Mouse (Mus musculus): ENCODE results near the gene Ergic1. TPM values are rescaled to one million over a fixed set of nuclear protein-coding genes. Genes with fewer than 3 reads are reported as not detected.

Ergic1 gene
- polyA plus RNA-seq, 1 experiment from 2014 or later = 118 TPM

DNA sequence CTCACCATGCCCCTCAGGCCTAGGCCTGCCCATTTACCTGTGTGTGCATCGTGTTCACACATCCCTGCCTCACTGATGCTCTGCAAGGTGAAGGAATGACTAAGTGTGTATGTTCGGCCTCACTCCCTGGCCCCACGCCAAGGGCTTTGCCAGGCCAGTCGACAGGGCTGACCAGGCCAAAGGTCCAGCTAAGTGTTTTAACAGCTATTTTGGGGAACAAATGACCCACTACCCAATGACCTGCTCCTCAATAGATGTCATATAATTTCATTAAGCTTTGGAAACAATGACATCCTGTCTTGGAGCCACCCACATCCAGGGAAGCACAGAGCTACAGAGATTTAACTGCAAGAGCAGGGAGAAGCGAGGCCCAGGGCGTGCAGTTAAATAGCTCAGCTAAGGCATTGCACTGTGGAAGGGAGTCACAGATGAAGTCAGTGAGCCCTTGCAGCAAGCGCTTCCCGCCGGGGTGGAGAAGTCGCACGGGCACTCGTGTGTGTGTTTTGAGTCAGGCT is 41.1 kb downstream of the Ergic1 start:
- WGBS = 48% methylated on average over 12 of the region's 12 CpGs
- peak overlapping the region; percentile 71 for H3K27ac ChIP-seq (replicated peaks)
- ATAC-seq (ENCODE audit: insufficient number of reproducible peaks, low FRiP score, low TSS enrichment, low read depth) = no peak
- H3K4me1 ChIP-seq = peaks cover 35% of the 10 kb centered on the region
- H3K36me3 ChIP-seq = no peaks in the 10 kb centered on the region; the same call in 1 of the 2 replicates
- no peak overlapping the region for H3K4me3 ChIP-seq (replicated peaks)
- H3K9me3 ChIP-seq (replicated peaks) = no peaks in the 10 kb centered on the region
- no peak overlapping the region for H3K9ac ChIP-seq
- no peaks in the 10 kb centered on the region for H3K27me3 ChIP-seq
- H3K4me2 ChIP-seq (replicated peaks) = no peak overlapping the region

DNA sequence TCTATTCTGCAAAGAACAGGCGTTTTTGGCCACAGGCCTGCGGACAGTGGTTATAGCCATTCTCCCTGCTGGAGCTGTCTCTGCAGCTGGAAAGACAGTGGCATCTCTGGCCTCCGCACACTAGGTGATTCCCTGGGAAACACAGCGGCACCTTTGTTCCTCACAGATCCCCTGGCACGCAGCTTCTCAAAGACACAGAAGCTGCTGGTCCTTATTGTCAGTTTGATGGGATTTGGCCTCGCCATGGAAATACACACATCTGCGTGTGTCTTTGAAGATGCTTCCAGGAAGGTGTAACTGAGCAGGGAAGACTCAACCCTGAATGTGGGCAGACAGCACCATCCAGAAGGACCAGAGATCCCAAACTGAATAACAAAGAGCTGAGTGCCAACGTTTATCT is 42.0 kb downstream of the Ergic1 start:
- Histone ChIP-seq H3K4me3 (replicated peaks) (no peak overlapping the region), H3K4me1 (peaks cover 35% of the 10 kb centered on the region), H3K27ac (replicated peaks) (peak overlapping the region; percentile 71), H3K9me3 (replicated peaks) (no peaks in the 10 kb centered on the region), H3K27me3 (no peaks in the 10 kb centered on the region), H3K4me2 (replicated peaks) (no peak overlapping the region), H3K9ac (no peak overlapping the region), H3K36me3 (no peaks in the 10 kb centered on the region; the same call in 1 of the 2 replicates)
- WGBS = 88% methylated on average over 8 of the region's 8 CpGs
- ATAC-seq (ENCODE audit: insufficient number of reproducible peaks, low FRiP score, low TSS enrichment, low read depth) = no peak

DNA sequence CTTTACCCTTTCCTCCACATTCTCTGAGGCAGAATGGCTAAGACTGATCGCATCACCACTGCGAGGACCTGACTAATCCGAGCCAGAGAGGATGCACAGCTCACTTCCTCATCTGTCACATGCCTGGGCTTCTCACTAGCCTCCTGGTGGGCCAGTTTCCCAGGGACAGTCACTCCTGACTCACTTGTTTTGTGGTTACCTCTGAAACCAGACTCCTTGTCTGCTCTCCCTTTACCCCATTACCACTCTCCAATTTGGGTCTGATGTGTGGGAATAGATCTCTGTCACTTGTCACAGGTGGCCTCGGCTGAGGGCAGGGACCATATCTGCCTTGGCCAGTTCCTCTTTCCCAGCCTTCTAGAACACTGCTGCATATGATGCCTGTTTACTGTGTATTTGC is 44.3 kb downstream of the Ergic1 start:
- 76% methylated on average over 4 of the region's 4 CpGs for WGBS
- no peaks in the 10 kb centered on the region for H3K27me3 ChIP-seq
- H3K36me3 ChIP-seq = peaks cover 10% of the 10 kb centered on the region; the same call in 1 of the 2 replicates
- no peak overlapping the region for H3K9ac ChIP-seq
- no peak for ATAC-seq (ENCODE audit: insufficient number of reproducible peaks, low FRiP score, low TSS enrichment, low read depth)
- H3K9me3 ChIP-seq (replicated peaks) = no peaks in the 10 kb centered on the region
- peaks cover 28% of the 10 kb centered on the region for H3K4me1 ChIP-seq
- no peak overlapping the region for H3K4me2 ChIP-seq (replicated peaks)
- no peak overlapping the region for H3K27ac ChIP-seq (replicated peaks)
- no peak overlapping the region for H3K4me3 ChIP-seq (replicated peaks)

DNA sequence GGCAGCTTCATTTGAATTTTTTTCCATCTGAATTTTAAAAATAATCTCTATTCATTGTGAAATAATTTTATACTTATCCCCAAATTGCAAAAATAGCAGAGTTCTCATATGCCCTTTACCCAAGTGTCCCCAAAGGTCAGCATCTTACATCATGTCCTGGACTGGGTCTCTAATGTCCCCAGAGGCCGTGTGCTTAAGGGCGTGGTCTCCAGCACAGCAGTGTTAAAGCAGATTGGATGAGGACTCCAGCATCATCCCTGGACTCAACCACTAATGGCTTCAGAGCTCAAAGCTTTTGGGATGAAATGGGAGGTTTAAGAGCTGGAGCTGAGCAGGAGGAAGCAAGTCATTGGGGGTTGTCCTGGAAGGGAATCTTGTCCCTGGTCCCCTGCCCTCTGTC is 45.2 kb downstream of the Ergic1 start:
- Histone ChIP-seq H3K4me3 (replicated peaks) (no peak overlapping the region), H3K4me1 (peaks cover 30% of the 10 kb centered on the region), H3K36me3 (peaks cover 12% of the 10 kb centered on the region; the same call in 1 of the 2 replicates), H3K9me3 (replicated peaks) (no peaks in the 10 kb centered on the region), H3K4me2 (replicated peaks) (no peak overlapping the region), H3K27me3 (no peaks in the 10 kb centered on the region), H3K9ac (no peak overlapping the region), H3K27ac (replicated peaks) (no peak overlapping the region)
- 83% methylated on average over 2 of the region's 2 CpGs for WGBS
- no peak for ATAC-seq (ENCODE audit: insufficient number of reproducible peaks, low FRiP score, low TSS enrichment, low read depth)

DNA sequence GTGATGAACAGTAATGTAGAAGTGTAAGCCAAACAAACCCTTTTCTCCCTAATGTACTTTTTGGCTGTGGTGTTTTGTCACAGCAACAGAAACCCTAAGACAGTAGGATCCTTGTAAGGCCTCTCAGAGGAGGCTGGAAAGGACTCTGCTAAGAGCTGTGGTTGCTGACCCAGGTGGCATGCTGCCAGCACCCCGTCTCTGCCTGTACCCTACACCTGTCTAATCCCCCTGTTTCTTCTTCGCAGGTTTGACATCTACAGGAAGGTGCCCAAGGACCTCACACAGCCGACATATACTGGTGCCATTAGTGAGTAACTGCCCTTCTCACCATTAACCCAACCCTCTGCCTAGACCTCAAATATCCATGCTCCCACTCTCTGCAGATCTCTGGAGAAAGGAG is 47.1 kb downstream of the Ergic1 start:
- H3K4me2 ChIP-seq (replicated peaks) = no peak overlapping the region
- H3K4me3 ChIP-seq (replicated peaks) = no peak overlapping the region
- H3K27ac ChIP-seq (replicated peaks) = no peak overlapping the region
- 74% methylated on average over 3 of the region's 3 CpGs for WGBS
- no peaks in the 10 kb centered on the region for H3K27me3 ChIP-seq
- peaks cover 20% of the 10 kb centered on the region for H3K4me1 ChIP-seq
- ATAC-seq (ENCODE audit: insufficient number of reproducible peaks, low FRiP score, low TSS enrichment, low read depth) = no peak
- no peaks in the 10 kb centered on the region for H3K9me3 ChIP-seq (replicated peaks)
- no peak overlapping the region for H3K9ac ChIP-seq
- peaks cover 12% of the 10 kb centered on the region; the same call in 1 of the 2 replicates for H3K36me3 ChIP-seq

DNA sequence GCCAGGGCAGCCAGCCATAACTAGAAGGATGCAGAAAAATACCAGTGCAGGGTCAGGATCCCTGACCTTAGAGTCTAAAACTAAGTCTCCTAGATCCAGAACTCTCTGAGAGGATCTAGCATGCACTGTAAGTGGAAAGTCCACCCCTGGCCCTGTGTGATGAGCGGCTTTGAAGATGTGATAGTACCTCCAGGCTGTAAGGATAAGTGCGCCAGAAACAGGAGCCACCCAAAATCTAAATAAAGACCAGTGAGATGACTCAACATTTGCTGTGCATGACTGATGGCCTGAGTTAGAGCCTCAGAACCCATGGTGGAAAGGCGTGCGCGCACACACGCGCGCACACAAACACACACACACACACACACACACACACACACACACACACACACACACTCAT is 47.6 kb downstream of the Ergic1 start:
- H3K4me2 ChIP-seq (replicated peaks) = no peak overlapping the region
- no peak overlapping the region for H3K27ac ChIP-seq (replicated peaks)
- peaks cover 12% of the 10 kb centered on the region; the same call in 1 of the 2 replicates for H3K36me3 ChIP-seq
- no peak overlapping the region for H3K4me3 ChIP-seq (replicated peaks)
- no peaks in the 10 kb centered on the region for H3K9me3 ChIP-seq (replicated peaks)
- ATAC-seq (ENCODE audit: insufficient number of reproducible peaks, low FRiP score, low TSS enrichment, low read depth) = no peak
- no peak overlapping the region for H3K9ac ChIP-seq
- 89% methylated on average over 8 of the region's 8 CpGs for WGBS
- H3K27me3 ChIP-seq = no peaks in the 10 kb centered on the region
- H3K4me1 ChIP-seq = peaks cover 21% of the 10 kb centered on the region

DNA sequence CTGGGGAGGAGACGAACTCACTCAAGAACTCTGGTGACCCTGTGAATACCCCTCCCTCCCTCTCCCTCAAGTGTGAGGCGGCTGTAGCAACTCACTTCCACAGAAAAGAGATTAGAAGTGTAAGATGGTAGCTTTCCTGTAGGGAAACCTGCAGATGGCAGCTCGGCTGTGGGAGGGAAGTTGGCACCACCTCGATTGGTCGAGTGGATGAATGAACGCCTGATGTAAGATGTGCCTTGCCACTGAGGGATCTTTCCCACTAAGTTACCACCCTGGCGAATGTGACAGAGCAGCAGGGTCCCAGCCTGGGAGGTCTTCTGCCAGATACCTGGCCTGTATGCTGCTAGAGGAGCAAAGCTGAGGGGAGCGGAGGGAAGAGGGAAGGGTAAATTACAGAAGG is 48.5 kb downstream of the Ergic1 start:
- H3K27ac ChIP-seq (replicated peaks) = no peak overlapping the region
- peaks cover 31% of the 10 kb centered on the region for H3K4me1 ChIP-seq
- H3K36me3 ChIP-seq = peaks cover 12% of the 10 kb centered on the region; the same call in 1 of the 2 replicates
- H3K4me3 ChIP-seq (replicated peaks) = no peak overlapping the region
- no peak overlapping the region for H3K4me2 ChIP-seq (replicated peaks)
- no peaks in the 10 kb centered on the region for H3K27me3 ChIP-seq
- no peak for ATAC-seq (ENCODE audit: insufficient number of reproducible peaks, low FRiP score, low TSS enrichment, low read depth)
- 80% methylated on average over 8 of the region's 8 CpGs for WGBS
- no peak overlapping the region for H3K9ac ChIP-seq
- H3K9me3 ChIP-seq (replicated peaks) = no peaks in the 10 kb centered on the region

DNA sequence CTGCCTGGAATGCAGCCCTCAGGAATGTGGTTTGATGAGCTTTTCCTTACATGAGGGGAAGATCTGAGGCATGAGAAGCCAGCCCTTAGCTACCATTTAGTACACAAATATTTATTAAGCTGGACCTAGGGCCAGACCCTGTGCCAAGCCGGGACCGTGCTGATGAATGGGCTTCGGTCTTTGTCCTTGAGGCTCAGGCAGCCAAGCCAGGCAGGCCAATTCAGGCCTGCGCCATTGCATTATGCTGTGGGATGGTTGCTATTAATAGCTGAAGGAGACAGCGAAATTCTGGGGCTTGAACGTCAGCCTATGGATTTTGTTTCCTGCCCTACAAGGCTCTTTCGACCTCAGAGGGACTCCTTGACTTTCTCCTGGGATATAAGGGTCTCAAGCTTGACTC is 50.0 kb downstream of the Ergic1 start:
- no peak for ATAC-seq (ENCODE audit: insufficient number of reproducible peaks, low FRiP score, low TSS enrichment, low read depth)
- Histone ChIP-seq H3K9ac (no peak overlapping the region), H3K4me3 (replicated peaks) (no peak overlapping the region), H3K27me3 (no peaks in the 10 kb centered on the region), H3K4me1 (peaks cover 34% of the 10 kb centered on the region), H3K4me2 (replicated peaks) (no peak overlapping the region), H3K9me3 (replicated peaks) (no peaks in the 10 kb centered on the region), H3K27ac (replicated peaks) (peak overlapping the region; percentile 65), H3K36me3 (peaks cover 16% of the 10 kb centered on the region; the same call in 1 of the 2 replicates)
- WGBS = 65% methylated on average over 7 of the region's 7 CpGs

DNA sequence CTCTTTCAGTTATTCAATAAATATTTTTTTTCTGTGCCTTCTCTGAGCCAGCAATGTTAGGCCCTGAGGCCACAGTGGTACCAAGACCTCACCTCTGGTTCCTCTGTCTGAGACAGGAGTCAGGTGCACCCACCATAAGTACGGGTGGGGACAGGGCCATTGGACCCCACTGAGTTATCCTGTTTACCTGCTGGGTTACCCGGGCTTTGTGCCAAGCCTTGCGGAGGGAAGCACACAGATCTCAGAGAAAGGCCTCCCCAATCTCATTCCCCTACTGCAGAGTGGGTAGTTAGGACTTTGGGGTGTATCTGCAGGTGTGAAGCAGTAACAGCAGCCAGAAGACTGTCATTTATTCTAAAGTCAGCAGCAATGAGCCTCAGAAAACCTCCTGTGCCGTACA is 50.6 kb downstream of the Ergic1 start:
- Histone ChIP-seq H3K27me3 (no peaks in the 10 kb centered on the region), H3K9ac (no peak overlapping the region), H3K4me3 (replicated peaks) (no peak overlapping the region), H3K4me1 (peaks cover 34% of the 10 kb centered on the region), H3K27ac (replicated peaks) (0 out of 2 replicates have a peak overlapping the region, but pooled peaks have one; percentile 65), H3K36me3 (peaks cover 17% of the 10 kb centered on the region; the same call in 1 of the 2 replicates), H3K9me3 (replicated peaks) (no peaks in the 10 kb centered on the region), H3K4me2 (replicated peaks) (no peak overlapping the region)
- ATAC-seq (ENCODE audit: insufficient number of reproducible peaks, low FRiP score, low TSS enrichment, low read depth) = no peak
- 71% methylated on average over 4 of the region's 4 CpGs for WGBS

DNA sequence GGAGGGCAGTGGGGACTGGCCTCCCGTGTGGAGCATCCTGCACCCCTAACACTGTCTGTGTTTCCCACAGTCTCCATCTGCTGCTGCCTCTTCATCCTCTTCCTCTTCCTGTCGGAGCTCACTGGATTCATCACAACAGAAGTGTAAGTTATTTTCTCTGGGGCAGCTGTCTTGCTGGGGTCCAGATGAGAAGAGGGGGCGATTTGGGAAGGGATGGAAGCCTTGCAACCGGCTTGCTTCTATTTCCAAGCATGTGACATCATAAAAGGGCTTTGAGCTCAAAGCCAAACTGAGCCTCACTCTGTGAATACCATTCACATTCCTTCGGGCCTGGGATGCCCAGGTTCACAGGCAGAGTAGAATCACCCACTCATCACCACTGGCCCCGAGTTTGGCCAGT is 53.0 kb downstream of the Ergic1 start:
- H3K36me3 ChIP-seq = peaks cover 32% of the 10 kb centered on the region
- no peaks in the 10 kb centered on the region for H3K9me3 ChIP-seq (replicated peaks)
- H3K27me3 ChIP-seq = no peaks in the 10 kb centered on the region
- H3K27ac ChIP-seq (replicated peaks) = peak overlapping the region; percentile 63; the same call in 1 of the 2 replicates
- H3K9ac ChIP-seq = no peak overlapping the region
- 61% methylated on average over 6 of the region's 6 CpGs for WGBS
- H3K4me1 ChIP-seq = peaks cover 34% of the 10 kb centered on the region
- H3K4me2 ChIP-seq (replicated peaks) = no peak overlapping the region
- no peak for ATAC-seq (ENCODE audit: insufficient number of reproducible peaks, low FRiP score, low TSS enrichment, low read depth)
- H3K4me3 ChIP-seq (replicated peaks) = no peak overlapping the region

DNA sequence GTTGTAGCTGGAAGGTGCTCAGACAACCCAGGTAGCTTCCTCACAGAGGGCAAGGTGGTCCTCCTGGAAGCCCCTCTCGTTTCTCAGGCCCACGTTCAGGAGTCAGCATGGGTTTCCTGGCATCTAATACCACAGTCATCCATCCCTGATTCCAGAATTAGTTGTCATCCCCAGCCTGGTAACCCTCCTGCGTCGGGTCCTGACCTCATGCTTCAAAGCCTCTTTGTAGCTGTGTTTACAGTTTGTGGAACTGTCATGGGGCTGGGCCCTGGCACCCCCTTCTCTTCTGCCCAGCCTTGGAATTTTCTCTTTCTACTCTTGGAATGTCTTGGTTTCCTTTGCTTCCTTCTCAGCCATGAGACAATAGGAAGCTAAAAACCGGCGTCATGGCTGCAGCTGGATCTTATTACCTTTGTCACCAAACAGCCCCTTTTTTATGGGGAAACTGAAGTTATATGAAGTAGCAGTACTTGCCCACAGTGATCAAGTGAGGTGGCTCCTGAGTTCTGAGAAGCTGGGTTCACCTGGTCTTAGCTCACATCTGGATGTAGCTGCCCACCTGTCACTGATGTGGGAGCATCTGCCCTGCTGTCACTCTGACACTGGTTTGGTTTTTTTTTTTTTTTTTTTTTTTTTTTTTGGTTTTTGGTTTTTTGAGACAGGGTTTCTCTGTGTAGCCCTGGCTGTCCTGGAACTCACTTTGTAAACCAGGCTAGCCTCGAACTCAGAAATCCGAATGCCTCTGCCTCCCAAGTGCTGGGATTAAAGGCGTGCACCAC is 53.6 kb downstream of the Ergic1 start:
- Histone ChIP-seq H3K9me3 (replicated peaks) (no peaks in the 10 kb centered on the region), H3K27ac (replicated peaks) (peak overlapping the region; percentile 63; the same call in 1 of the 2 replicates), H3K4me2 (replicated peaks) (no peak overlapping the region), H3K4me3 (replicated peaks) (no peak overlapping the region), H3K27me3 (no peaks in the 10 kb centered on the region), H3K36me3 (peaks cover 31% of the 10 kb centered on the region), H3K9ac (no peak overlapping the region), H3K4me1 (peaks cover 34% of the 10 kb centered on the region)
- WGBS = 62% methylated on average over 9 of the region's 9 CpGs
- ATAC-seq (ENCODE audit: insufficient number of reproducible peaks, low FRiP score, low TSS enrichment, low read depth) = no peak

All from embryonic facial prominence, embryonic 15.5 days (tissue).